Mouse (Mus musculus) midbrain, embryonic 14.5 days (tissue): ENCODE measurements around the gene Hoxb6. TPM values are rescaled to one million over a fixed set of nuclear protein-coding genes. Genes with fewer than 3 reads are reported as not detected.

ENCODE experiments used
- ATAC-seq: fragments of 200-750 bp; cut with Nextera tagmentation; 2 replicates; pipeline ENCODE4 v1.8.0; 2017; ENCODE audit warnings: moderate number of reproducible peaks, moderate library complexity; ENCODE audit not compliant: low FRiP score, low TSS enrichment
- DNase-seq: peaks from one replicate; pipeline ENCODE4 v3.0.0-alpha.2; 2015
- H3K27ac ChIP-seq: fragments of 300-500 bp; sonication (generic); replicated peaks from 2 replicates; pipeline ENCODE4 v1.5.1; 2014; ENCODE audit warnings: mild to moderate bottlenecking, low read depth, low read length, moderate library complexity
- H3K27me3 ChIP-seq: fragments of 300-500 bp; sonication (generic); 2 replicates; pipeline ENCODE4 v1.6.1; 2014; ENCODE audit warnings: low read length, control low read depth, mixed read lengths; ENCODE audit not compliant: control insufficient read depth, insufficient read depth
- H3K36me3 ChIP-seq: fragments of 300-500 bp; sonication (generic); 2 replicates; pipeline ENCODE4 v1.6.1; 2014; ENCODE audit warnings: low read length, control low read depth; ENCODE audit not compliant: control insufficient read depth, insufficient read depth
- H3K4me1 ChIP-seq: fragments of 300-500 bp; sonication (generic); 2 replicates; pipeline ENCODE4 v1.6.1; 2014; ENCODE audit warnings: mild to moderate bottlenecking, antibody characterized with exemption, low read length, control low read depth; ENCODE audit not compliant: control insufficient read depth, insufficient read depth
- H3K4me2 ChIP-seq: fragments of 300-500 bp; sonication (generic); 2 replicates; pipeline ENCODE4 v1.6.1; 2014; ENCODE audit warnings: mild to moderate bottlenecking, low read length, moderate library complexity
- H3K4me3 ChIP-seq: fragments of 300-500 bp; sonication (generic); replicated peaks from 2 replicates; pipeline ENCODE4 v1.5.1; 2014; ENCODE audit warnings: low read depth, low read length
- H3K9ac ChIP-seq: fragments of 300-500 bp; sonication (generic); replicated peaks from 2 replicates; pipeline ENCODE4 v1.6.1; 2014; ENCODE audit warnings: mild to moderate bottlenecking, low read length, moderate library complexity
- H3K9me3 ChIP-seq: fragments of 300-500 bp; sonication (generic); 2 replicates; pipeline ENCODE4 v1.6.1; 2016; ENCODE audit warnings: low read length, control low read depth, mixed read lengths; ENCODE audit not compliant: control insufficient read depth
- WGBS: fragments of 180-500 bp; shearing (Covaris S2); extraction: QIAGEN DNeasy Blood & Tissue Kit; methylation state at CpG from one replicate; pipeline ENCODE4 v1.1.7; 2014; 5-methylcytosine and 5-hydroxymethylcytosine counted together
- polyA plus RNA-seq: library from polyadenylated mRNA; unstranded; fragments of >200 nt; fragmentation: Nextera tagmentation; extraction: Ambion mirVana; gene quantifications from 2 replicates; pipeline ENCODE4 v1.2.1, GENCODE M21; 2014

Gene Hoxb6
- polyA plus RNA-seq, 1 experiment from 2014 or later, result not detected

- ATAC-seq, result no peak
- 0% methylated on average over 5 of the region's 5 CpGs for WGBS
- Histone ChIP-seq H3K9ac (no peak overlapping the region), H3K4me3 (no peak overlapping the region), H3K9me3 (no peaks in the 10 kb centered on the region), H3K27ac (no peak overlapping the region), H3K4me2 (no peak overlapping the region), H3K27me3 (peaks cover 99% of the 10 kb centered on the region), H3K4me1 (no peaks in the 10 kb centered on the region), H3K36me3 (no peaks in the 10 kb centered on the region)
- DNase-seq, result no peak
Observed at GRCm38 (mm10) chr11:96324125-96324524, 31.8 kb downstream of the Hoxb6 start.

GRCm38 (mm10) chr11:96324965-96325364 is 32.7 kb downstream of the Hoxb6 start:
- 4% methylated on average over 8 of the region's 8 CpGs for WGBS
- Histone ChIP-seq H3K4me3 (no peak overlapping the region), H3K27ac (no peak overlapping the region), H3K27me3 (peaks cover 99% of the 10 kb centered on the region), H3K4me2 (no peak overlapping the region), H3K36me3 (no peaks in the 10 kb centered on the region), H3K4me1 (no peaks in the 10 kb centered on the region), H3K9ac (no peak overlapping the region), H3K9me3 (no peaks in the 10 kb centered on the region)
- DNase-seq (no peak), ATAC-seq (no peak)

GRCm38 (mm10) chr11:96325747-96326212 is 33.5 kb downstream of the Hoxb6 start:
- H3K27ac ChIP-seq, result no peak overlapping the region
- H3K9ac ChIP-seq, result no peak overlapping the region
- DNase-seq (no peak), ATAC-seq (no peak)
- H3K9me3 ChIP-seq, result no peaks in the 10 kb centered on the region
- H3K4me2 ChIP-seq, result no peak overlapping the region
- no peaks in the 10 kb centered on the region for H3K4me1 ChIP-seq
- WGBS, result 2% methylated on average over 22 of the region's 22 CpGs
- H3K4me3 ChIP-seq, result no peak overlapping the region
- H3K27me3 ChIP-seq, result peaks cover 99% of the 10 kb centered on the region
- no peaks in the 10 kb centered on the region for H3K36me3 ChIP-seq

- Histone ChIP-seq H3K4me3 (no peak overlapping the region), H3K4me2 (no peak overlapping the region), H3K9ac (no peak overlapping the region), H3K27me3 (peaks cover 99% of the 10 kb centered on the region), H3K36me3 (no peaks in the 10 kb centered on the region), H3K9me3 (no peaks in the 10 kb centered on the region), H3K4me1 (no peaks in the 10 kb centered on the region), H3K27ac (no peak overlapping the region)
- no peak for DNase-seq
- 2% methylated on average over 12 of the region's 12 CpGs for WGBS
- no peak for ATAC-seq
Observed at GRCm38 (mm10) chr11:96326705-96327104, 34.4 kb downstream of the Hoxb6 start.

GRCm38 (mm10) chr11:96327122-96327521 is 34.8 kb downstream of the Hoxb6 start:
- Histone ChIP-seq H3K9ac (no peak overlapping the region), H3K36me3 (no peaks in the 10 kb centered on the region), H3K9me3 (no peaks in the 10 kb centered on the region), H3K4me3 (no peak overlapping the region), H3K27me3 (peaks cover 99% of the 10 kb centered on the region), H3K27ac (no peak overlapping the region), H3K4me1 (no peaks in the 10 kb centered on the region), H3K4me2 (no peak overlapping the region)
- no peak for DNase-seq
- WGBS, result 1% methylated on average over 7 of the region's 7 CpGs
- ATAC-seq, result no peak

- Histone ChIP-seq H3K9ac (no peak overlapping the region), H3K4me3 (no peak overlapping the region), H3K27me3 (peaks cover 99% of the 10 kb centered on the region), H3K27ac (no peak overlapping the region), H3K9me3 (no peaks in the 10 kb centered on the region), H3K4me1 (no peaks in the 10 kb centered on the region), H3K4me2 (no peak overlapping the region), H3K36me3 (no peaks in the 10 kb centered on the region)
- 1% methylated on average over 5 of the region's 5 CpGs for WGBS
- ATAC-seq, result no peak
- DNase-seq, result no peak
Observed at GRCm38 (mm10) chr11:96327750-96328149, 35.5 kb downstream of the Hoxb6 start.

- WGBS, result 3% methylated on average over 8 of the region's 8 CpGs
- no peak for ATAC-seq
- no peak for DNase-seq
- Histone ChIP-seq H3K36me3 (no peaks in the 10 kb centered on the region), H3K27ac (no peak overlapping the region), H3K9ac (no peak overlapping the region), H3K4me2 (no peak overlapping the region), H3K4me1 (no peaks in the 10 kb centered on the region), H3K9me3 (no peaks in the 10 kb centered on the region), H3K27me3 (peaks cover 99% of the 10 kb centered on the region), H3K4me3 (no peak overlapping the region)
Observed at GRCm38 (mm10) chr11:96328605-96329004, 36.3 kb downstream of the Hoxb6 start.

GRCm38 (mm10) chr11:96332105-96332504 is 39.8 kb downstream of the Hoxb6 start:
- ATAC-seq, result no peak
- under 1% methylated on average over 8 of the region's 8 CpGs for WGBS
- no peak overlapping the region for H3K4me3 ChIP-seq
- no peak for DNase-seq
- H3K36me3 ChIP-seq, result no peaks in the 10 kb centered on the region
- no peak overlapping the region for H3K27ac ChIP-seq
- H3K27me3 ChIP-seq, result peaks cover 100% of the 10 kb centered on the region
- no peaks in the 10 kb centered on the region for H3K9me3 ChIP-seq
- H3K4me1 ChIP-seq, result no peaks in the 10 kb centered on the region
- no peak overlapping the region for H3K4me2 ChIP-seq
- no peak overlapping the region for H3K9ac ChIP-seq

- Histone ChIP-seq H3K9me3 (no peaks in the 10 kb centered on the region), H3K27ac (no peak overlapping the region), H3K27me3 (peaks cover 100% of the 10 kb centered on the region), H3K4me1 (no peaks in the 10 kb centered on the region), H3K4me2 (no peak overlapping the region), H3K4me3 (no peak overlapping the region), H3K36me3 (no peaks in the 10 kb centered on the region), H3K9ac (no peak overlapping the region)
- under 1% methylated on average over 35 of the region's 35 CpGs for WGBS
- DNase-seq, result no peak
- ATAC-seq, result no peak
Observed at GRCm38 (mm10) chr11:96332618-96333032, 40.3 kb downstream of the Hoxb6 start.
